Mouse (Mus musculus): ENCODE measurements around the gene Sycn. TPM values are rescaled to one million over a fixed set of nuclear protein-coding genes. Genes with fewer than 3 reads are reported as not detected.
"Not testable (repeated sequence)": the region's sequence is repeated elsewhere in the genome, so short reads cannot be mapped to it uniquely, and the experiment has no call there.

Sycn gene
- total RNA-seq (2021) = not detected
- long read RNA-seq, experiment 1 = 0 reads
- long read RNA-seq, experiment 2 = 0 reads

GRCm38 (mm10) chr7:28540526-28540925 lies at the start of gene Sycn:
Gene Sycn, plus strand, starts transcription at chr7:28540885.
- no peak for TF ChIP-seq CTCF (conservative IDR thresholded peaks at IDR 0.05)
- Histone ChIP-seq H3K4me3 (no peak within 1 kb of the TSS), H3K27ac (no peak within 1 kb of the TSS)
- no peak for DNase-seq (ENCODE audit: low spot score in 2 of 2)

GRCm38 (mm10) chr7:28490903-28491302 lies 49.8 kb upstream of the Sycn start:
- Histone ChIP-seq H3K27ac (no peak overlapping the region), H3K4me3 (no peak overlapping the region)
- no peak for TF ChIP-seq CTCF (conservative IDR thresholded peaks at IDR 0.05)
- no peak for DNase-seq (ENCODE audit: low spot score in 2 of 2)

GRCm38 (mm10) chr7:28492310-28492709 lies 48.4 kb upstream of the Sycn start:
- no peak overlapping the region for H3K4me3 ChIP-seq
- H3K27ac ChIP-seq = no peak overlapping the region
- DNase-seq (ENCODE audit: low spot score in 2 of 2) = no peak
- no peak for TF ChIP-seq CTCF (conservative IDR thresholded peaks at IDR 0.05)

- Histone ChIP-seq H3K27ac (no peak overlapping the region), H3K4me3 (no peak overlapping the region)
- TF ChIP-seq CTCF (conservative IDR thresholded peaks at IDR 0.05) = no peak
- DNase-seq (ENCODE audit: low spot score in 2 of 2) = no peak
Observed at GRCm38 (mm10) chr7:28495426-28495825, 45.3 kb upstream of the Sycn start.

- Histone ChIP-seq H3K4me3 (no peak overlapping the region), H3K27ac (no peak overlapping the region)
- TF ChIP-seq CTCF (conservative IDR thresholded peaks at IDR 0.05) = no peak
- no peak for DNase-seq (ENCODE audit: low spot score in 2 of 2)
Observed at GRCm38 (mm10) chr7:28505585-28505984, 35.1 kb upstream of the Sycn start.

- not testable (repeated sequence) for H3K4me3 ChIP-seq; DNase-seq (ENCODE audit: low spot score in 2 of 2); H3K27ac ChIP-seq
Observed at GRCm38 (mm10) chr7:28509121-28509520, 31.6 kb upstream of the Sycn start.

GRCm38 (mm10) chr7:28510405-28510974 lies 30.2 kb upstream of the Sycn start, which contains the start of gene Ifnl2:
Gene Ifnl2, minus strand, starts transcription at chr7:28510455.
- H3K4me3 ChIP-seq; H3K27ac ChIP-seq; DNase-seq (ENCODE audit: low spot score in 2 of 2): not testable (repeated sequence)

- no peak for TF ChIP-seq CTCF (conservative IDR thresholded peaks at IDR 0.05)
- DNase-seq (ENCODE audit: low spot score in 2 of 2) = no peak
- no peak overlapping the region for H3K4me3 ChIP-seq
- no peak overlapping the region for H3K27ac ChIP-seq
Observed at GRCm38 (mm10) chr7:28511441-28511840, 29.2 kb upstream of the Sycn start.

- not testable (repeated sequence) for H3K4me3 ChIP-seq; DNase-seq (ENCODE audit: low spot score in 2 of 2)
Observed at GRCm38 (mm10) chr7:28522536-28522935, 18.1 kb upstream of the Sycn start, which contains the start of gene Ifnl3. Gene Ifnl3, plus strand, starts transcription at chr7:28522836.

GRCm38 (mm10) chr7:28527922-28528719 lies 12.6 kb upstream of the Sycn start:
- no peak overlapping the region for H3K4me3 ChIP-seq
- peak; percentile 42 to 72 for DNase-seq (ENCODE audit: low spot score in 2 of 2)
- no peak overlapping the region for H3K27ac ChIP-seq
- peak; percentile 87 for TF ChIP-seq CTCF (conservative IDR thresholded peaks at IDR 0.05)

More at GRCm38 (mm10) chr7:28522536-28522935, 18.1 kb upstream of the Sycn start, which contains the start of gene Ifnl3:
- not testable (repeated sequence) for H3K27ac ChIP-seq

GRCm38 (mm10) chr7:28532005-28532404 lies 8.7 kb upstream of the Sycn start:
- H3K27ac ChIP-seq = no peak overlapping the region
- no peak for TF ChIP-seq CTCF (conservative IDR thresholded peaks at IDR 0.05)
- DNase-seq (ENCODE audit: low spot score in 2 of 2) = no peak
- no peak overlapping the region for H3K4me3 ChIP-seq

- not testable (repeated sequence) for H3K27ac ChIP-seq; H3K4me3 ChIP-seq; DNase-seq (ENCODE audit: low spot score in 2 of 2)
Observed at GRCm38 (mm10) chr7:28538886-28539285, 1.8 kb upstream of the Sycn start.

- Histone ChIP-seq H3K27ac (no peak overlapping the region), H3K4me3 (no peak overlapping the region)
- no peak for TF ChIP-seq CTCF (conservative IDR thresholded peaks at IDR 0.05)
- no peak for DNase-seq (ENCODE audit: low spot score in 2 of 2)
Observed at GRCm38 (mm10) chr7:28544051-28544601, 3.4 kb downstream of the Sycn start.

All from layer of hippocampus, adult 2 months (tissue).